Mouse (Mus musculus) limb, embryonic 15.5 days (tissue): ENCODE measurements around the gene Mtss1l. TPM values are rescaled to one million over a fixed set of nuclear protein-coding genes. Genes with fewer than 3 reads are reported as not detected.
A peak's percentile ranks its signal among the peaks of the same experiment; 100 is the strongest.

Experiments
- ATAC-seq: fragments of 200-750 bp; cut with Nextera tagmentation; 2 replicates; pipeline ENCODE4 v1.8.0; 2017; ENCODE audit warnings: low read depth, moderate TSS enrichment; ENCODE audit not compliant: insufficient number of reproducible peaks, low FRiP score, low TSS enrichment
- H3K27ac ChIP-seq: fragments of 300-500 bp; sonication (generic); 2 replicates; pipeline ENCODE4 v1.5.1; 2015; ENCODE audit warnings: moderate library complexity, mild to moderate bottlenecking, inconsistent platforms
- H3K27me3 ChIP-seq: fragments of 300-500 bp; sonication (generic); 2 replicates; pipeline ENCODE4 v1.6.1; 2015; ENCODE audit warnings: inconsistent platforms
- H3K36me3 ChIP-seq: fragments of 300-500 bp; sonication (generic); 2 replicates; pipeline ENCODE4 v1.6.1; 2015; ENCODE audit warnings: inconsistent platforms
- H3K4me1 ChIP-seq: fragments of 300-500 bp; sonication (generic); 2 replicates; pipeline ENCODE4 v1.6.1; 2015; ENCODE audit warnings: inconsistent platforms
- H3K4me2 ChIP-seq: fragments of 300-500 bp; sonication (generic); 2 replicates; pipeline ENCODE4 v1.6.1; 2015; ENCODE audit warnings: mild to moderate bottlenecking, inconsistent platforms
- H3K4me3 ChIP-seq: fragments of 300-500 bp; sonication (generic); 2 replicates; pipeline ENCODE4 v1.5.1; 2015; ENCODE audit warnings: mild to moderate bottlenecking, inconsistent platforms
- H3K9ac ChIP-seq: fragments of 300-500 bp; sonication (generic); 2 replicates; pipeline ENCODE4 v1.6.1; 2015; ENCODE audit warnings: inconsistent platforms
- H3K9me3 ChIP-seq: fragments of 300-500 bp; sonication (generic); 2 replicates; pipeline ENCODE4 v1.6.1; 2016; ENCODE audit warnings: inconsistent platforms
- WGBS: fragments of 180-500 bp; shearing (Covaris S2); methylation state at CpG from one replicate; pipeline ENCODE4 v1.1.7; 2015; 5-methylcytosine and 5-hydroxymethylcytosine counted together
- polyA plus RNA-seq: library from polyadenylated mRNA; unstranded; fragments of >200 nt; fragmentation: Nextera tagmentation; extraction: Ambion mirVana; gene quantifications from 2 replicates; pipeline ENCODE4 v1.2.1, GENCODE M21; 2015

The Mtss1l gene
- 9.6 and 10.2 TPM in 2 replicates for polyA plus RNA-seq

- 4% methylated on average over 67 of the region's 75 CpGs for WGBS
- Histone ChIP-seq H3K4me3 (peak within 1 kb of the TSS; percentile 83), H3K9me3 (no peaks in the 10 kb centered on the region), H3K27ac (peak within 1 kb of the TSS; percentile 94), H3K4me1 (peaks cover 89% of the 10 kb centered on the region), H3K36me3 (0 out of 2 replicates have a peak, but pooled peaks cover 13% of the 10 kb centered on the region), H3K9ac (peak within 1 kb of the TSS; percentile 90), H3K4me2 (peak within 1 kb of the TSS; percentile 75), H3K27me3 (no peaks in the 10 kb centered on the region)
- peak; percentile 76 for ATAC-seq
Observed at GRCm38 (mm10) chr8:110720685-110721598, at the start of gene Mtss1l. Mtss1l (plus strand) TSS chr8:110721476.

DNA sequence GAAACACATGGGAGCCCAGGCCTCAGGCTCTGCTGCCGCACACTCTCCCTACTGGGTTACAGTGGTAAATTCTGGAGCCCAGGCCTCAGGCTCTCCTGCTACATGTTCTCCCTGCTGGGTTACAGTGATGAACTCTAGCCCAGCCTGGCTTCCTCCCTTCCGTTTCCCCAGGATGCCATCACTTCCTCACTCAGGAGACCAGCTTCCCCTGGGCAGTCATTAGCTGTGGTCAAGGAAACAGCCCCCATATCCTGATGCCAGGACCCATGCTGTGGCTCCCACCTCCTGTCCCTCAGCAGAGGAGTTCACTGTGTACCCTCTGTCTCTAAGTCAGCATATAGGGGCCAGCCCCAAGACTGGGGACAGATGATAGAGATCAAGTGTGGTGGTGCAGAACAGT, 49.1 kb upstream of the Mtss1l start:
- Histone ChIP-seq H3K4me1 (peaks cover 24% of the 10 kb centered on the region), H3K9me3 (no peaks in the 10 kb centered on the region), H3K27me3 (no peaks in the 10 kb centered on the region), H3K36me3 (0 out of 2 replicates have a peak, but pooled peaks cover 3% of the 10 kb centered on the region), H3K9ac (no peak overlapping the region), H3K27ac (peak overlapping the region; percentile 63), H3K4me2 (no peak overlapping the region), H3K4me3 (no peak overlapping the region)
- no peak for ATAC-seq
- WGBS = 80% methylated on average over 2 of the region's 2 CpGs

- WGBS = 39% methylated on average over 2 of the region's 2 CpGs
- H3K4me2 ChIP-seq = no peak overlapping the region
- no peak overlapping the region for H3K4me3 ChIP-seq
- H3K27me3 ChIP-seq = no peaks in the 10 kb centered on the region
- H3K27ac ChIP-seq = no peak overlapping the region; the same call in 1 of the 2 replicates
- no peak for ATAC-seq
- H3K4me1 ChIP-seq = peaks cover 27% of the 10 kb centered on the region
- no peak overlapping the region for H3K9ac ChIP-seq
- 0 out of 2 replicates have a peak, but pooled peaks cover 3% of the 10 kb centered on the region for H3K36me3 ChIP-seq
- H3K9me3 ChIP-seq = no peaks in the 10 kb centered on the region
Observed at GRCm38 (mm10) chr8:110673168-110673567, 48.1 kb upstream of the Mtss1l start.

DNA sequence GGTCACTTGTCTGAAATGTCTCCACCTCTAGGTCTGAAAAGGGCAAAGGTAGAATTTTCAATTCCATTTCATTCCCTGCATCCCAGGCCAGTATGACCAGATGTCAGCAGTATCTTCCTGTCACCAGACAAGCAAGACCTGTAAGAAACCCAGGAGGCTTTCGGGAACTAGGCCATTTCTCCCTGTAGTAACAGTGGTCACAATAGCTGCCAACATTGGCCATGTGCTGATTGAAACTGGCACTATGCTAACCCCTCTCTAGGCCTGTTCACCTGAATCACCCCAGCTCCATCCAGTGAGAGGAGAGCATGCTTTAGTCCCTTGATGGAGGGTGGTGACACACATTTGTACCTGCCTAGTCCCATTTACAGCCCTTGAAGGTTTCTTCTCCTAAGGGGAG, 46.7 kb upstream of the Mtss1l start:
- Histone ChIP-seq H3K4me2 (no peak overlapping the region), H3K36me3 (0 out of 2 replicates have a peak, but pooled peaks cover 6% of the 10 kb centered on the region), H3K27me3 (no peaks in the 10 kb centered on the region), H3K9ac (no peak overlapping the region), H3K4me1 (peaks cover 25% of the 10 kb centered on the region), H3K4me3 (no peak overlapping the region), H3K9me3 (no peaks in the 10 kb centered on the region), H3K27ac (no peak overlapping the region)
- 89% methylated on average over 1 of the region's 1 CpGs for WGBS
- ATAC-seq = no peak

DNA sequence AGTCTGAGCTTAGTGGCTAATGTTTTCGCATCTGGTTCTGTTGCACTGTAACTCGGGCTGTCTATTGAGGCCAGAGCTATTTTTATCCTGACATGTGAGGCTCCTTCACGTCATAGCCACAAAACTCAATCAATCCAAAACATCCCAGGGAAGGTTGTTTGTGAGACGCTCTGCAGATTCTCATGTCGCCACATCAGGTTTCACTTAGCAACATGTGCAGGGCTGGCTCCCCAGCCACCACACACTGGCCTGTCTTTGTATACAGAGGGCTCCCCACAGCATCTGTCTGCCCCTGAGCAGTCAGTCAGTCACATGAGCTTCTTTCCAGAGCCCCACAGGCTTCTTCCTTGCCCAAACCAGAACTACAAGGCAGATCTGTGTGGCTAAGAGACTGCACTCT, 44.6 kb upstream of the Mtss1l start:
- no peaks in the 10 kb centered on the region for H3K9me3 ChIP-seq
- ATAC-seq = peak; percentile 74
- no peak overlapping the region for H3K9ac ChIP-seq
- no peak overlapping the region for H3K4me2 ChIP-seq
- peak overlapping the region; percentile 78 for H3K27ac ChIP-seq
- 0 out of 2 replicates have a peak, but pooled peaks cover 6% of the 10 kb centered on the region for H3K36me3 ChIP-seq
- no peaks in the 10 kb centered on the region for H3K27me3 ChIP-seq
- H3K4me1 ChIP-seq = peaks cover 15% of the 10 kb centered on the region
- H3K4me3 ChIP-seq = no peak overlapping the region
- 30% methylated on average over 5 of the region's 5 CpGs for WGBS

GRCm38 (mm10) chr8:110677174-110677660, 44.1 kb upstream of the Mtss1l start:
- peak overlapping the region; percentile 78 for H3K27ac ChIP-seq
- no peak overlapping the region for H3K4me2 ChIP-seq
- H3K4me1 ChIP-seq = peaks cover 11% of the 10 kb centered on the region; the same call in 1 of the 2 replicates
- no peaks in the 10 kb centered on the region for H3K9me3 ChIP-seq
- H3K36me3 ChIP-seq = 0 out of 2 replicates have a peak, but pooled peaks cover 6% of the 10 kb centered on the region
- no peak overlapping the region for H3K9ac ChIP-seq
- 78% methylated on average over 5 of the region's 5 CpGs for WGBS
- no peak overlapping the region for H3K4me3 ChIP-seq
- no peak for ATAC-seq
- H3K27me3 ChIP-seq = no peaks in the 10 kb centered on the region

- Histone ChIP-seq H3K4me3 (no peak overlapping the region), H3K4me2 (no peak overlapping the region), H3K9ac (no peak overlapping the region), H3K9me3 (no peaks in the 10 kb centered on the region), H3K4me1 (peaks cover 8% of the 10 kb centered on the region; the same call in 1 of the 2 replicates), H3K27ac (no peak overlapping the region), H3K27me3 (no peaks in the 10 kb centered on the region), H3K36me3 (peaks cover 12% of the 10 kb centered on the region)
- 65% methylated on average over 3 of the region's 3 CpGs for WGBS
- no peak for ATAC-seq
Observed at GRCm38 (mm10) chr8:110678989-110679388, 42.3 kb upstream of the Mtss1l start.

GRCm38 (mm10) chr8:110687726-110688125, 33.5 kb upstream of the Mtss1l start:
- H3K4me1 ChIP-seq = peaks cover 21% of the 10 kb centered on the region
- H3K9ac ChIP-seq = no peak overlapping the region
- H3K27me3 ChIP-seq = no peaks in the 10 kb centered on the region
- H3K27ac ChIP-seq = no peak overlapping the region; the same call in 1 of the 2 replicates
- peaks cover 21% of the 10 kb centered on the region for H3K36me3 ChIP-seq
- H3K4me2 ChIP-seq = no peak overlapping the region
- 50% methylated on average over 5 of the region's 5 CpGs for WGBS
- H3K9me3 ChIP-seq = no peaks in the 10 kb centered on the region
- peak; percentile 58; the same call in 1 of the 2 replicates for ATAC-seq
- H3K4me3 ChIP-seq = no peak overlapping the region

DNA sequence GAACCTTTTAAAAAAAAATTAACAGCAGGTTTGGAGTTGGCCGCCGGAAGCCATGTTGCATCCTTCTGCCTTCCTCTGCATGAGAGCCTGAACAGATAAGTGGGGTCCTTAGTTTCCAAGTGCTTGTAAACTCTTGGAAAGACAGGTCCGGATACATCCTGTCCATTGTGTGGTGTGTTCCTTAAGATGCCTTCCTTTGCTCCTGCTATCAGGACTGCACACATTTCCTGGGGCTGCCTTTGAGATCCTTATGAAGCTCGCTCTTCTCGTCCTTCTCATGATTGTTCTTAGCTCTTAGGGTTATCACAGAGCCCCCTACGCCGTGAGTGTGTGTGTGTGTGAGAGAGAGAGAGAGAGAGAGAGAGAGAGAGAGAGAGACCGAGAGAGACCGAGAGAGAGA, 31.3 kb upstream of the Mtss1l start:
- no peak overlapping the region for H3K4me2 ChIP-seq
- 90% methylated on average over 9 of the region's 9 CpGs for WGBS
- H3K27me3 ChIP-seq = no peaks in the 10 kb centered on the region
- ATAC-seq = no peak
- no peak overlapping the region for H3K4me3 ChIP-seq
- no peaks in the 10 kb centered on the region for H3K9me3 ChIP-seq
- H3K27ac ChIP-seq = no peak overlapping the region
- peaks cover 8% of the 10 kb centered on the region; the same call in 1 of the 2 replicates for H3K36me3 ChIP-seq
- peaks cover 28% of the 10 kb centered on the region for H3K4me1 ChIP-seq
- H3K9ac ChIP-seq = no peak overlapping the region

DNA sequence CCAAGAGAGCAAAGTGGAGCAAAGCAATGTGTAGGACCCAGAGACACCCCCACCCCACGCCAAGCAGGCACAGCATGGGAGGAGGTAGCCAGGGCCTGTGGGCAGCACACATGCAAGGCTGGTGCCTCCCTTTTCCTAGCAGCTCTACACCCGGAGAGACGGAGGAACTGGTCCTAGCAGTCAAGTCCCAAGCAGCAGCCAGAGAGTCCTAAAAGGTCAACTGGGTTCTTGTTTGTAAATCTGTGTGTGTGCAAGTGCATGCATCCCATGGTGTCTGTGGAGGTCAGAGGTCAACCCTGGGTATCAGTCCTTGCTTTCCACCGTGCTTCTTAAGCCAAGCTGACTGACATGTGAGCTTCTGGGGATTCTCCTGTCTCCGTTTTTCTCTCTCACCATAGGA, 27.1 kb upstream of the Mtss1l start:
- no peak for ATAC-seq
- Histone ChIP-seq H3K9ac (no peak overlapping the region), H3K36me3 (peaks cover 10% of the 10 kb centered on the region; the same call in 1 of the 2 replicates), H3K4me1 (peaks cover 24% of the 10 kb centered on the region), H3K4me2 (no peak overlapping the region), H3K9me3 (no peaks in the 10 kb centered on the region), H3K27ac (no peak overlapping the region), H3K27me3 (no peaks in the 10 kb centered on the region), H3K4me3 (no peak overlapping the region)
- 79% methylated on average over 5 of the region's 5 CpGs for WGBS

GRCm38 (mm10) chr8:110694826-110695225, 26.4 kb upstream of the Mtss1l start:
- peaks cover 10% of the 10 kb centered on the region; the same call in 1 of the 2 replicates for H3K36me3 ChIP-seq
- H3K4me3 ChIP-seq = no peak overlapping the region
- 0 out of 2 replicates have a peak overlapping the region, but pooled peaks have one; percentile 38 for H3K27ac ChIP-seq
- ATAC-seq = no peak
- H3K9ac ChIP-seq = no peak overlapping the region
- no peaks in the 10 kb centered on the region for H3K9me3 ChIP-seq
- H3K27me3 ChIP-seq = no peaks in the 10 kb centered on the region
- WGBS = 68% methylated on average over 4 of the region's 4 CpGs
- peaks cover 25% of the 10 kb centered on the region for H3K4me1 ChIP-seq
- no peak overlapping the region for H3K4me2 ChIP-seq

GRCm38 (mm10) chr8:110695431-110695830, 25.8 kb upstream of the Mtss1l start:
- Histone ChIP-seq H3K9ac (no peak overlapping the region), H3K27ac (peak overlapping the region; percentile 38; the same call in 1 of the 2 replicates), H3K36me3 (peaks cover 10% of the 10 kb centered on the region; the same call in 1 of the 2 replicates), H3K9me3 (no peaks in the 10 kb centered on the region), H3K4me3 (no peak overlapping the region), H3K4me1 (peaks cover 30% of the 10 kb centered on the region), H3K27me3 (no peaks in the 10 kb centered on the region), H3K4me2 (no peak overlapping the region)
- 82% methylated on average over 5 of the region's 5 CpGs for WGBS
- no peak for ATAC-seq
